Mouse (Mus musculus) thymus, postnatal 36 days (tissue): Measurements from ENCODE around the gene Myl10.
A peak's percentile ranks its signal among the peaks of the same experiment; 100 is the strongest.
"Not testable (repeated sequence)": the region's sequence is repeated elsewhere in the genome, so short reads cannot be mapped to it uniquely, and the experiment has no call there.

Experiments used
- DNase-seq, 2 experiments: peaks; one replicate each; pipeline ENCODE4 v3.0.0; 2022; ENCODE audit warnings: mixed read lengths in 2 of 2

The Myl10 gene

GRCm38 (mm10) chr5:136706803-136707202 lies 13.9 kb downstream of the Myl10 start:
- DNase-seq: peak; percentile 76

GRCm38 (mm10) chr5:136708116-136708515 lies 15.2 kb downstream of the Myl10 start:
- DNase-seq: no peak

GRCm38 (mm10) chr5:136710742-136711141 lies 17.8 kb downstream of the Myl10 start:
- no peak for DNase-seq

GRCm38 (mm10) chr5:136714232-136714875 lies 21.4 kb downstream of the Myl10 start:
- DNase-seq: no peak

GRCm38 (mm10) chr5:136714879-136715278 lies 21.9 kb downstream of the Myl10 start:
- peak; percentile 64 to 74 for DNase-seq

- no peak for DNase-seq
Measured at GRCm38 (mm10) chr5:136716696-136717572, 24.0 kb downstream of the Myl10 start.

GRCm38 (mm10) chr5:136717573-136717854 lies 24.6 kb downstream of the Myl10 start:
- no peak for DNase-seq

GRCm38 (mm10) chr5:136718656-136719055 lies 25.7 kb downstream of the Myl10 start:
- DNase-seq: no peak

GRCm38 (mm10) chr5:136721596-136721995 lies 28.6 kb downstream of the Myl10 start:
- DNase-seq: no peak

- DNase-seq: not testable (repeated sequence)
Measured at GRCm38 (mm10) chr5:136726271-136726670, 33.3 kb downstream of the Myl10 start.

- no peak for DNase-seq
Measured at GRCm38 (mm10) chr5:136738918-136739317, 46.0 kb downstream of the Myl10 start.

GRCm38 (mm10) chr5:136746596-136746995 lies 53.6 kb downstream of the Myl10 start:
- DNase-seq: no peak
